Mouse (Mus musculus) forebrain, embryonic 10.5 days (tissue): ENCODE results near the gene Lrrc72. TPM values are rescaled to one million over a fixed set of nuclear protein-coding genes. Genes with fewer than 3 reads are reported as not detected.
"Not testable (repeated sequence)": the region's sequence is repeated elsewhere in the genome, so short reads cannot be mapped to it uniquely, and the experiment has no call there.

Experiments
- DNase-seq: peaks from one replicate; pipeline ENCODE4 v3.0.0-alpha.2; 2017; ENCODE audit warnings: low spot score; ENCODE audit errors: extremely low spot score
- H3K27ac ChIP-seq: fragments of 300-500 bp; sonication (generic); 2 replicates; pipeline ENCODE4 v1.5.1; 2016; ENCODE audit warnings: mild to moderate bottlenecking
- H3K27me3 ChIP-seq: fragments of 300-500 bp; sonication (generic); 2 replicates; pipeline ENCODE4 v1.6.1; 2016; ENCODE audit warnings: mild to moderate bottlenecking; ENCODE audit not compliant: poor library complexity, severe bottlenecking
- H3K36me3 ChIP-seq: fragments of 300-500 bp; sonication (generic); replicated peaks from 2 replicates; pipeline ENCODE4 v1.6.1; 2016; ENCODE audit warnings: mild to moderate bottlenecking, moderate library complexity
- H3K4me1 ChIP-seq: fragments of 300-500 bp; sonication (generic); 2 replicates; pipeline ENCODE4 v1.6.1; 2016
- H3K4me3 ChIP-seq: fragments of 300-500 bp; sonication (generic); 2 replicates; pipeline ENCODE4 v1.5.1; 2016; ENCODE audit warnings: mild to moderate bottlenecking, moderate library complexity
- H3K9me3 ChIP-seq: fragments of 300-500 bp; sonication (generic); 2 replicates; pipeline ENCODE4 v1.6.1; 2016; ENCODE audit warnings: mild to moderate bottlenecking, moderate library complexity
- WGBS: fragments of 180-500 bp; shearing (Covaris S2); methylation state at CpG from one replicate; pipeline ENCODE4 v1.1.7; 2016; 5-methylcytosine and 5-hydroxymethylcytosine counted together
- polyA plus RNA-seq: library from polyadenylated mRNA; unstranded; fragments of >200 nt; fragmentation: Nextera tagmentation; extraction: Ambion mirVana; gene quantifications from 2 replicates; pipeline ENCODE4 v1.2.1, GENCODE M21; 2016

The Lrrc72 gene
- polyA plus RNA-seq, 1 experiment from 2014 or later: not detected

- Histone ChIP-seq H3K9me3 (no peaks in the 10 kb centered on the region), H3K27ac (no peak overlapping the region), H3K27me3 (0 out of 2 replicates have a peak, but pooled peaks cover 6% of the 10 kb centered on the region), H3K36me3 (no peaks in the 10 kb centered on the region), H3K4me3 (no peak overlapping the region), H3K4me1 (no peaks in the 10 kb centered on the region)
- no peak for DNase-seq
- WGBS: 76% methylated on average over 4 of the region's 4 CpGs
These were observed 37.0 kb downstream of the Lrrc72 start for GRCm38 (mm10) chr12:36216230-36216629.

GRCm38 (mm10) chr12:36215149-36215480, 38.1 kb downstream of the Lrrc72 start:
- no peaks in the 10 kb centered on the region for H3K36me3 ChIP-seq
- H3K27ac ChIP-seq: no peak overlapping the region
- no peaks in the 10 kb centered on the region for H3K4me1 ChIP-seq
- peak; percentile 31 for DNase-seq
- no peaks in the 10 kb centered on the region for H3K9me3 ChIP-seq
- 0 out of 2 replicates have a peak, but pooled peaks cover 6% of the 10 kb centered on the region for H3K27me3 ChIP-seq
- WGBS: 2% methylated on average over 1 of the region's 1 CpGs
- H3K4me3 ChIP-seq: no peak overlapping the region

GRCm38 (mm10) chr12:36214389-36215148, 38.6 kb downstream of the Lrrc72 start:
- WGBS: 53% methylated on average over 8 of the region's 8 CpGs
- Histone ChIP-seq H3K4me1 (no peaks in the 10 kb centered on the region), H3K27ac (no peak overlapping the region), H3K4me3 (no peak overlapping the region), H3K27me3 (0 out of 2 replicates have a peak, but pooled peaks cover 6% of the 10 kb centered on the region), H3K9me3 (no peaks in the 10 kb centered on the region), H3K36me3 (no peaks in the 10 kb centered on the region)
- DNase-seq: no peak

- no peak overlapping the region for H3K4me3 ChIP-seq
- no peaks in the 10 kb centered on the region for H3K36me3 ChIP-seq
- no peak for DNase-seq
- no peaks in the 10 kb centered on the region for H3K27me3 ChIP-seq
- no peak overlapping the region for H3K27ac ChIP-seq
- H3K9me3 ChIP-seq: no peaks in the 10 kb centered on the region
- 91% methylated on average over 4 of the region's 4 CpGs for WGBS
- peaks cover 9% of the 10 kb centered on the region for H3K4me1 ChIP-seq
These were observed 43.1 kb downstream of the Lrrc72 start for GRCm38 (mm10) chr12:36210096-36210495.

- H3K4me3 ChIP-seq: no peak overlapping the region
- no peaks in the 10 kb centered on the region for H3K9me3 ChIP-seq
- peaks cover 9% of the 10 kb centered on the region for H3K4me1 ChIP-seq
- 80% methylated on average over 19 of the region's 19 CpGs for WGBS
- no peak for DNase-seq
- H3K27me3 ChIP-seq: no peaks in the 10 kb centered on the region
- H3K27ac ChIP-seq: no peak overlapping the region
- H3K36me3 ChIP-seq: no peaks in the 10 kb centered on the region
These were observed 44.7 kb downstream of the Lrrc72 start for GRCm38 (mm10) chr12:36208456-36208855.

GRCm38 (mm10) chr12:36207800-36208148, 45.4 kb downstream of the Lrrc72 start:
- no peaks in the 10 kb centered on the region for H3K36me3 ChIP-seq
- peaks cover 9% of the 10 kb centered on the region for H3K4me1 ChIP-seq
- DNase-seq: no peak
- no peak overlapping the region for H3K4me3 ChIP-seq
- WGBS: 92% methylated on average over 7 of the region's 7 CpGs
- H3K9me3 ChIP-seq: no peaks in the 10 kb centered on the region
- no peaks in the 10 kb centered on the region for H3K27me3 ChIP-seq
- no peak overlapping the region for H3K27ac ChIP-seq

- Histone ChIP-seq H3K36me3 (no peaks in the 10 kb centered on the region), H3K4me3 (no peak overlapping the region), H3K27ac (no peak overlapping the region), H3K27me3 (no peaks in the 10 kb centered on the region), H3K9me3 (no peaks in the 10 kb centered on the region), H3K4me1 (peaks cover 9% of the 10 kb centered on the region)
- no peak for DNase-seq
- WGBS: 79% methylated on average over 9 of the region's 9 CpGs
These were observed 46.0 kb downstream of the Lrrc72 start for GRCm38 (mm10) chr12:36207072-36207799.

GRCm38 (mm10) chr12:36205579-36206119, 47.5 kb downstream of the Lrrc72 start:
- not testable (repeated sequence) for H3K27ac ChIP-seq

GRCm38 (mm10) chr12:36194976-36195375, 58.2 kb downstream of the Lrrc72 start:
- WGBS: 93% methylated on average over 7 of the region's 7 CpGs
- no peaks in the 10 kb centered on the region for H3K4me1 ChIP-seq
- H3K36me3 ChIP-seq: peaks cover 80% of the 10 kb centered on the region
- peaks cover 33% of the 10 kb centered on the region for H3K9me3 ChIP-seq
- H3K27ac ChIP-seq: no peak overlapping the region
- no peak overlapping the region for H3K4me3 ChIP-seq
- DNase-seq: no peak
- no peaks in the 10 kb centered on the region for H3K27me3 ChIP-seq

More at GRCm38 (mm10) chr12:36205579-36206119, 47.5 kb downstream of the Lrrc72 start:
- DNase-seq, H3K27me3 ChIP-seq, H3K36me3 ChIP-seq, H3K9me3 ChIP-seq, H3K4me1 ChIP-seq, H3K4me3 ChIP-seq: not testable (repeated sequence)
- WGBS: 62% methylated on average over 5 of the region's 5 CpGs

- Histone ChIP-seq H3K36me3 (peaks cover 80% of the 10 kb centered on the region), H3K27ac (no peak overlapping the region)
These were observed 62.9 kb downstream of the Lrrc72 start for GRCm38 (mm10) chr12:36190343-36190742.

GRCm38 (mm10) chr12:36189610-36190009, 63.6 kb downstream of the Lrrc72 start:
- peaks cover 73% of the 10 kb centered on the region for H3K36me3 ChIP-seq
- 95% methylated on average over 3 of the region's 3 CpGs for WGBS
- no peaks in the 10 kb centered on the region for H3K9me3 ChIP-seq
- no peaks in the 10 kb centered on the region for H3K4me1 ChIP-seq
- H3K4me3 ChIP-seq: no peak overlapping the region
- no peaks in the 10 kb centered on the region for H3K27me3 ChIP-seq
- H3K27ac ChIP-seq: no peak overlapping the region
- no peak for DNase-seq

More at GRCm38 (mm10) chr12:36190343-36190742, 62.9 kb downstream of the Lrrc72 start:
- H3K4me1 ChIP-seq: no peaks in the 10 kb centered on the region
- WGBS: 95% methylated on average over 5 of the region's 5 CpGs
- no peaks in the 10 kb centered on the region for H3K27me3 ChIP-seq
- H3K4me3 ChIP-seq: no peak overlapping the region
- no peak for DNase-seq
- H3K9me3 ChIP-seq: no peaks in the 10 kb centered on the region

- Histone ChIP-seq H3K9me3 (no peaks in the 10 kb centered on the region), H3K27ac (no peak overlapping the region), H3K4me3 (no peak overlapping the region), H3K36me3 (peaks cover 78% of the 10 kb centered on the region), H3K27me3 (no peaks in the 10 kb centered on the region), H3K4me1 (no peaks in the 10 kb centered on the region)
- WGBS: 88% methylated on average over 6 of the region's 6 CpGs
- DNase-seq: no peak
These were observed 66.1 kb downstream of the Lrrc72 start for GRCm38 (mm10) chr12:36187081-36187480.

- H3K27ac ChIP-seq: no peak overlapping the region
- peaks cover 54% of the 10 kb centered on the region for H3K36me3 ChIP-seq
- WGBS: 85% methylated on average over 6 of the region's 6 CpGs
- no peaks in the 10 kb centered on the region for H3K4me1 ChIP-seq
- no peaks in the 10 kb centered on the region for H3K27me3 ChIP-seq
- DNase-seq: no peak
- H3K9me3 ChIP-seq: no peaks in the 10 kb centered on the region
- no peak overlapping the region for H3K4me3 ChIP-seq
These were observed 70.6 kb downstream of the Lrrc72 start for GRCm38 (mm10) chr12:36182570-36182969.
